Mouse (Mus musculus) embryonic facial prominence, embryonic 13.5 days (tissue): ENCODE measurements around the gene Trim16. TPM values are rescaled to one million over a fixed set of nuclear protein-coding genes. Genes with fewer than 3 reads are reported as not detected.

Source experiments
- ATAC-seq: fragments of 200-750 bp; cut with Nextera tagmentation; 2 replicates; pipeline ENCODE4 v1.8.0; 2017; ENCODE audit warnings: low read depth; ENCODE audit not compliant: insufficient number of reproducible peaks, insufficient read depth, low FRiP score, low TSS enrichment
- H3K27ac ChIP-seq: fragments of 300-500 bp; sonication (generic); 2 replicates; pipeline ENCODE4 v1.5.1; 2015; ENCODE audit warnings: moderate library complexity, mild to moderate bottlenecking, inconsistent platforms
- H3K27me3 ChIP-seq: fragments of 300-500 bp; sonication (generic); 2 replicates; pipeline ENCODE4 v1.6.1; 2015; ENCODE audit warnings: mild to moderate bottlenecking, inconsistent platforms
- H3K36me3 ChIP-seq: fragments of 300-500 bp; sonication (generic); 2 replicates; pipeline ENCODE4 v1.6.1; 2015; ENCODE audit warnings: mild to moderate bottlenecking, inconsistent platforms
- H3K4me1 ChIP-seq: fragments of 300-500 bp; sonication (generic); 2 replicates; pipeline ENCODE4 v1.6.1; 2015; ENCODE audit warnings: inconsistent platforms
- H3K4me2 ChIP-seq: fragments of 300-500 bp; sonication (generic); 2 replicates; pipeline ENCODE4 v1.6.1; 2015; ENCODE audit warnings: moderate library complexity, mild to moderate bottlenecking, inconsistent platforms
- H3K4me3 ChIP-seq: fragments of 300-500 bp; sonication (generic); 2 replicates; pipeline ENCODE4 v1.5.1; 2015; ENCODE audit warnings: mild to moderate bottlenecking, inconsistent platforms
- H3K9ac ChIP-seq: fragments of 300-500 bp; sonication (generic); 2 replicates; pipeline ENCODE4 v1.6.1; 2015; ENCODE audit warnings: mild to moderate bottlenecking, inconsistent platforms
- H3K9me3 ChIP-seq: fragments of 300-500 bp; sonication (generic); 2 replicates; pipeline ENCODE4 v1.6.1; 2016; ENCODE audit warnings: inconsistent platforms
- WGBS: fragments of 180-500 bp; shearing (Covaris S2); methylation state at CpG from one replicate; pipeline ENCODE4 v1.1.7; 2015; ENCODE audit warnings: mixed read lengths; 5-methylcytosine and 5-hydroxymethylcytosine counted together
- polyA plus RNA-seq: library from polyadenylated mRNA; unstranded; fragments of >200 nt; fragmentation: Nextera tagmentation; extraction: Ambion mirVana; gene quantifications from 2 replicates; pipeline ENCODE4 v1.2.1, GENCODE M21; 2015

Trim16 gene
- polyA plus RNA-seq, 1 experiment from 2014 or later, result 20.7 TPM

- Histone ChIP-seq H3K9me3 (no peaks in the 10 kb centered on the region), H3K4me2 (no peak overlapping the region), H3K27ac (no peak overlapping the region), H3K36me3 (peaks cover 31% of the 10 kb centered on the region), H3K9ac (no peak overlapping the region), H3K4me1 (peaks cover 14% of the 10 kb centered on the region), H3K27me3 (no peaks in the 10 kb centered on the region), H3K4me3 (no peak overlapping the region)
- 85% methylated on average over 5 of the region's 5 CpGs for WGBS
- no peak for ATAC-seq
These were observed 24.5 kb downstream of the Trim16 start for GRCm38 (mm10) chr11:62844562-62844961.

GRCm38 (mm10) chr11:62845730-62846129 lies 25.7 kb downstream of the Trim16 start:
- Histone ChIP-seq H3K4me1 (peaks cover 14% of the 10 kb centered on the region), H3K4me3 (no peak overlapping the region), H3K36me3 (peaks cover 20% of the 10 kb centered on the region), H3K27ac (no peak overlapping the region), H3K9me3 (no peaks in the 10 kb centered on the region), H3K27me3 (no peaks in the 10 kb centered on the region), H3K9ac (no peak overlapping the region), H3K4me2 (no peak overlapping the region)
- ATAC-seq, result no peak
- WGBS, result 68% methylated on average over 3 of the region's 3 CpGs

GRCm38 (mm10) chr11:62846961-62847654 lies 27.1 kb downstream of the Trim16 start, which contains the start of gene Fbxw10:
Gene Fbxw10, plus strand, starts transcription at chr11:62847069.
- Histone ChIP-seq H3K4me2 (peak within 1 kb of the TSS; percentile 60), H3K9me3 (no peaks in the 10 kb centered on the region), H3K27ac (peak within 1 kb of the TSS; percentile 87), H3K4me1 (peaks cover 14% of the 10 kb centered on the region), H3K9ac (peak within 1 kb of the TSS; percentile 54), H3K36me3 (peaks cover 6% of the 10 kb centered on the region), H3K4me3 (peak within 1 kb of the TSS; percentile 33), H3K27me3 (no peaks in the 10 kb centered on the region)
- WGBS, result 10% methylated on average over 12 of the region's 12 CpGs
- ATAC-seq, result no peak

- H3K9ac ChIP-seq, result 0 out of 2 replicates have a peak overlapping the region, but pooled peaks have one; percentile 54
- 0 out of 2 replicates have a peak, but pooled peaks cover 2% of the 10 kb centered on the region for H3K36me3 ChIP-seq
- peak overlapping the region; percentile 33 for H3K4me3 ChIP-seq
- peaks cover 14% of the 10 kb centered on the region for H3K4me1 ChIP-seq
- no peaks in the 10 kb centered on the region for H3K27me3 ChIP-seq
- H3K4me2 ChIP-seq, result peak overlapping the region; percentile 60
- ATAC-seq, result no peak
- peak overlapping the region; percentile 48 for H3K27ac ChIP-seq
- 25% methylated on average over 4 of the region's 4 CpGs for WGBS
- H3K9me3 ChIP-seq, result no peaks in the 10 kb centered on the region
These were observed 27.7 kb downstream of the Trim16 start for GRCm38 (mm10) chr11:62847655-62848191.

GRCm38 (mm10) chr11:62848301-62848700 lies 28.3 kb downstream of the Trim16 start:
- Histone ChIP-seq H3K9me3 (no peaks in the 10 kb centered on the region), H3K4me3 (no peak overlapping the region), H3K36me3 (no peaks in the 10 kb centered on the region), H3K4me2 (no peak overlapping the region), H3K27ac (no peak overlapping the region), H3K4me1 (peaks cover 14% of the 10 kb centered on the region), H3K27me3 (no peaks in the 10 kb centered on the region), H3K9ac (no peak overlapping the region)
- WGBS, result 31% methylated on average over 2 of the region's 2 CpGs
- ATAC-seq, result no peak

GRCm38 (mm10) chr11:62851199-62851598 lies 31.2 kb downstream of the Trim16 start:
- no peak for ATAC-seq
- Histone ChIP-seq H3K27me3 (no peaks in the 10 kb centered on the region), H3K4me1 (peaks cover 14% of the 10 kb centered on the region), H3K4me2 (no peak overlapping the region), H3K36me3 (no peaks in the 10 kb centered on the region), H3K9me3 (no peaks in the 10 kb centered on the region), H3K4me3 (no peak overlapping the region), H3K27ac (no peak overlapping the region), H3K9ac (no peak overlapping the region)
- 57% methylated on average over 1 of the region's 1 CpGs for WGBS

- WGBS, result 81% methylated on average over 6 of the region's 6 CpGs
- no peaks in the 10 kb centered on the region for H3K27me3 ChIP-seq
- no peak for ATAC-seq
- no peaks in the 10 kb centered on the region for H3K36me3 ChIP-seq
- no peak overlapping the region for H3K4me3 ChIP-seq
- H3K27ac ChIP-seq, result no peak overlapping the region
- no peaks in the 10 kb centered on the region for H3K9me3 ChIP-seq
- H3K9ac ChIP-seq, result no peak overlapping the region
- H3K4me2 ChIP-seq, result no peak overlapping the region
- 0 out of 2 replicates have a peak, but pooled peaks cover under 1% of the 10 kb centered on the region for H3K4me1 ChIP-seq
These were observed 33.3 kb downstream of the Trim16 start for GRCm38 (mm10) chr11:62853334-62853733.

- Histone ChIP-seq H3K4me2 (no peak overlapping the region), H3K4me3 (no peak overlapping the region), H3K9me3 (no peaks in the 10 kb centered on the region), H3K27me3 (no peaks in the 10 kb centered on the region), H3K27ac (no peak overlapping the region), H3K4me1 (no peaks in the 10 kb centered on the region), H3K36me3 (no peaks in the 10 kb centered on the region), H3K9ac (no peak overlapping the region)
- ATAC-seq, result no peak
- 78% methylated on average over 4 of the region's 4 CpGs for WGBS
These were observed 45.5 kb downstream of the Trim16 start for GRCm38 (mm10) chr11:62865562-62865961.

- no peak for ATAC-seq
- H3K27me3 ChIP-seq, result no peaks in the 10 kb centered on the region
- H3K9ac ChIP-seq, result no peak overlapping the region
- no peak overlapping the region for H3K27ac ChIP-seq
- WGBS, result 73% methylated on average over 7 of the region's 7 CpGs
- H3K4me3 ChIP-seq, result no peak overlapping the region
- no peaks in the 10 kb centered on the region for H3K9me3 ChIP-seq
- H3K4me2 ChIP-seq, result no peak overlapping the region
- H3K36me3 ChIP-seq, result no peaks in the 10 kb centered on the region
- H3K4me1 ChIP-seq, result no peaks in the 10 kb centered on the region
These were observed 46.7 kb downstream of the Trim16 start for GRCm38 (mm10) chr11:62866685-62867084.

- no peaks in the 10 kb centered on the region for H3K36me3 ChIP-seq
- no peaks in the 10 kb centered on the region for H3K4me1 ChIP-seq
- H3K4me3 ChIP-seq, result no peak overlapping the region
- H3K9me3 ChIP-seq, result no peaks in the 10 kb centered on the region
- H3K9ac ChIP-seq, result no peak overlapping the region
- no peak for ATAC-seq
- no peak overlapping the region for H3K27ac ChIP-seq
- no peak overlapping the region for H3K4me2 ChIP-seq
- no peaks in the 10 kb centered on the region for H3K27me3 ChIP-seq
- 52% methylated on average over 5 of the region's 5 CpGs for WGBS
These were observed 49.2 kb downstream of the Trim16 start for GRCm38 (mm10) chr11:62869201-62869600.

GRCm38 (mm10) chr11:62869715-62870371 lies 49.8 kb downstream of the Trim16 start:
- Histone ChIP-seq H3K27ac (no peak overlapping the region), H3K4me1 (no peaks in the 10 kb centered on the region), H3K9me3 (no peaks in the 10 kb centered on the region), H3K9ac (no peak overlapping the region), H3K4me3 (no peak overlapping the region), H3K4me2 (no peak overlapping the region), H3K27me3 (no peaks in the 10 kb centered on the region), H3K36me3 (no peaks in the 10 kb centered on the region)
- 81% methylated on average over 8 of the region's 8 CpGs for WGBS
- ATAC-seq, result no peak

GRCm38 (mm10) chr11:62873479-62873878 lies 53.4 kb downstream of the Trim16 start:
- H3K4me3 ChIP-seq, result no peak overlapping the region
- H3K4me2 ChIP-seq, result no peak overlapping the region
- ATAC-seq, result no peak
- no peaks in the 10 kb centered on the region for H3K27me3 ChIP-seq
- no peaks in the 10 kb centered on the region for H3K4me1 ChIP-seq
- no peaks in the 10 kb centered on the region for H3K36me3 ChIP-seq
- H3K27ac ChIP-seq, result no peak overlapping the region
- no peak overlapping the region for H3K9ac ChIP-seq
- H3K9me3 ChIP-seq, result no peaks in the 10 kb centered on the region
- WGBS, result 72% methylated on average over 9 of the region's 9 CpGs
